Mouse (Mus musculus) left cerebral cortex, adult 18-20 months (tissue): ENCODE data around the gene Gm5089. TPM values are rescaled to one million over a fixed set of nuclear protein-coding genes. Genes with fewer than 3 reads are reported as not detected.
"Not testable (repeated sequence)": the region's sequence is repeated elsewhere in the genome, so short reads cannot be mapped to it uniquely, and the experiment has no call there.

Experiments used
- DNase-seq, 2 experiments: peaks; one replicate each; pipeline ENCODE4 v3.0.0; 2021 to 2022; ENCODE audit warnings: low spot score in 2 of 2, mixed read lengths in 1 of 2
- total RNA-seq, 2 experiments: library from RNA; stranded (reverse); gene quantifications; 2 replicates each; pipeline ENCODE4 v1.2.3; 2021

Gm5089 gene
- total RNA-seq, 2 experiments from 2014 or later = 0.28 to 0.35 TPM

DNA sequence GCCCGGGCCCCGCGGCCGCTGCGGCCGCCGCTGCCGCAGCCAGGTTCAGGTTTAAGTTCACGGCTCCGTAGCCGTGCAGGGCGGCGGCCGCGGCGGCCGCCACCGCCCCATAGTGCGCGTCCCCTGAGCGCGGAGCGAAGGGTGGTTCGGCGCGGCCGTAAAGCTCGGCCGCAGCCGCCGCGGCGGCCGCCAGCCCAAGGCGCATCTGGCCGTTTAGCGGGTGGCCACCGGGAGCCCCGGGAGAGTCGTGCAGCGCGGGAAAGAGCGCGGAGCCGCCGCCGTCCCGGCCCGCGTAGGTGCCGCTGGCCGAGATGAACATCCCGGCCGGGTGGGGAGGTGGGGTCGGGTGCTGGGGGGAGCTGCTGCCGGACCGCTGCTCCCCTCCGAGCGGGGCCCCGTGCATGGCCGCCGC lies 13.4 kb upstream of the Gm5089 start:
- no peak for DNase-seq

DNA sequence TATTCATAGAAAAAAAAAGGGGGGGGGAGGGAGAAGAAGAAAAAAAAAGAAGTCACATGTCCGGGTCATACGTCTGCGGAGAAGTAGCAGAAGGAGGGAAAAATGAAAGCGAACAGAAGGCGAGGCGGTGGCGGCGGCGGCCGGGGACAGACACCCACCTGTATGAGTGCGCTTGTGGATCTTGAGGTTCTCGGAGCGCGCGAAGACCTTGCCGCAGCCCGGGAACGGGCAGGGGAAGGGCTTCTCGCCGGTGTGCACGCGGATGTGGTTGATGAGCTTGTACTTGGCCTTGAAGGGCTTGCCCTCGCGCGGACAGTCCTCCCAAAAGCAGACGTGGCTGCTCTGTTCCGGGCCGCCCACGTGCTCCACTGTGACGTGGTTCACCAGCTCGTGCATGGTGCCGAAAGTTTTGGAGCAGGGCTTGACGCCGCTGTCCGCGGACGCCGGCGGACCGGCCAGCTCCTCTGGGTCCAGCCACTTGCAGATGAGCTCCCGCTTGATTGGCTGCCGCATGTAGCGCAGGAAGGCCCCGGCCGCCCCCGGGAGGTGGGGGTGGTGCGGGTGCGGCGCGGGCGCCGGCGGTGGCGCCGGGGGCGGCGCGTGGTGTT lies 12.9 kb upstream of the Gm5089 start:
- not testable (repeated sequence) for DNase-seq

DNA sequence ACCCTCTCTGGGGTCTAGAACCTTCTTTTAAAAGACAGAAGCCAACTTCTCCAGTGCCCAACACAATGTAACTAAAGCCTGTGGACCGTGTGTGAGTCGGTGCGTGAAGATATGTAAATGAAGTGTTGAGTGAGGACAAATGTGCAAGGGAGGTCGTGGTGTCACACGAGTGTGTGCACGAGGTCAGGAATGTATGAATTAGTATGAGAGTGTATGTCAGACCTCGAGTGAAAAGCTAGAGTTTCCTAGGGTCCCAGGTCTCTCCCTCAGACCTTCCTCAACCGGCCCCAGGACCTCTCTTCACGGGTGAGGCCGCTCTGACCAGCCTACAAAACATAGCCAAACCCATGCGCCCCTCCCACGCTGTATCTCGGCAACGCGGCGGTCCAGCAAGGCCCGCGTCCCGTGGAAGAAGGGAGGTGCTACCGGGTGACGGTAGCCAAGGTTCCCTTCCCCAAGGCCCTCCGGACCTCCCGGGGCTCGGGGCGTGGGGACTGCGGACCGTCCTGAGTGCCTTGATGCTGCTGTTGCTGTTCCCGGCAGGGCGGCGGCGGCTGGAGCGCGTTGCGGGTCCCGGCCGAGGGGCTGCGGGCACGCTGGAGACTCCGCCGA lies 12.3 kb upstream of the Gm5089 start:
- no peak for DNase-seq

DNA sequence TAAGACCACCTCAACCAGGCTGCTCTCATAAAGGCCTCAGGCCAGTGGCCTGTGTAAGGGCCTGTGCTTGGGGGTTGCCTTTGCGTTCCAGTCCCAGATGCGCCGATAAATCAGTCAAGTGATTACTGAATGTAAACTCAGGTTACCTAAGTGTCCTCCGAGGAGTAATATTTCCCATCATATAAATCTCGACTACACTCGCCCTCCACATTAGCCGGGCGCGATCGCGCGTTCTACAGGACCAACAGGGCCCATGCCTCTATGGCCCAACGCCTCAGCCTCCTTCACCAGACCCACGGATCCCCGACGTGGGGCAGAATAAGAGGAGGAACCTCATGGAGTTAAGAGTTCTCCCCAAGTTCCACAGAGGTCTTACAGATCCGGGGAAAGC lies 11.8 kb upstream of the Gm5089 start:
- DNase-seq = no peak

GRCm38 (mm10) chr14:122461966-122462365 lies 11.1 kb upstream of the Gm5089 start:
- no peak for DNase-seq

DNA sequence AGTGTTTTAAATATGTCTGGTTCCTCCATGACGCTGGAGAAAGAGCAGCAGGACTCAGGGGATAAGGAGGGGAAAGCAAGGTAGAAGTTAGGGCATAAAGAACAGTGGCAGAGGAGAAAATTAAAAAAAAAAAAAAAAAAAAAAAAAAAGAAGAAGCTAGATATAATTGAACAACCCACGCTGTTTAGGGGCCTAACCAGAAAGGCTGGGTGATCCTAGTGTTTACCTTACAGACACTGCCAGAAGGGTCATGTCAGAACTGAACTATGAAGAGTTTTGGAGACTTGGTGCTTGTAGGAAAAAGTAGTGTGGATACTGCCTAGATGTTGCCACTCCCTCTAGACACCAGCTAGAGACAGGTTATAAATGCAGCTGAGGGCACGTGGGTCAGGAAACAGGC lies 10.6 kb upstream of the Gm5089 start:
- DNase-seq = no peak

DNA sequence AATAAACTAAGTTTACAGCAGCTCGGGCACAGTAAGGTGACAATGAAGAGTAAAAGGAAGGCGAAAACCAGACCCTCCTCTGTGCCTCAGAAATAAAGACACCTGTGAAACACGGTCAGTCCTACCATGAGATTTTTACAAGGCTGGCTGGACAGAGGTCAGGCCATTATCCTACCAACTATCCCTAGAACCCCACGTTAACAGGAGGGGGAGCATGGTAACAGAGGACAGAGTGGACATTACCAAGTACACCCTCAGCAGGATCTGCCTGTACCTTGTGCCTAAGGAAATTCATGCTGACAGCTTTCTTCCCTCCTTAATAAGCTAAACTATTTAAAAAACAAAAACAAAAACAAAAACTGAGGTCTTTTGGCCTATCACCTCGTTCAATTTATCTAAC lies 9.3 kb upstream of the Gm5089 start:
- no peak for DNase-seq

- DNase-seq = no peak
Observed at GRCm38 (mm10) chr14:122459776-122460175, 8.9 kb upstream of the Gm5089 start.

- not testable (repeated sequence) for DNase-seq
Observed at GRCm38 (mm10) chr14:122459332-122459731, 8.4 kb upstream of the Gm5089 start.

DNA sequence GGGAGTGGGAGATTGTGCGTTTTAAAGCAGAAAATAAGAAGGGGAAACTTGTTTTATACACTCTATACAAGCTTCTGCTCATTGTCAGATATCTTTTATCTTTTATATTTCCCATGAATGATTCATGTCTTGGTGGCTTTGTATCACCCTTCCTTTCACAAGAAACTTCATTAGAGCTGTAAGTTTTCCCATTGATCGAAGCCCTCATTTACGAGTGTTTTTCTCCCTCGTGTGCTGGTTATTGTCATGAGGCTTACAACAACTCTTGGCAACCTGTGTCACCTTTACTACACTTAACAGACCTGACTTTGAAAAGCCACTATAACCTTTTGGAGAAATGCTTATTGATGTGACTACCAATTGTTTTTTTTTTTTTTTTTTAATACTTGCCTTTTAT lies 4.6 kb upstream of the Gm5089 start:
- no peak for DNase-seq

GRCm38 (mm10) chr14:122454901-122455561 lies 4.1 kb upstream of the Gm5089 start:
- no peak for DNase-seq

- no peak for DNase-seq
Observed at GRCm38 (mm10) chr14:122453996-122454738, 3.3 kb upstream of the Gm5089 start.

DNA sequence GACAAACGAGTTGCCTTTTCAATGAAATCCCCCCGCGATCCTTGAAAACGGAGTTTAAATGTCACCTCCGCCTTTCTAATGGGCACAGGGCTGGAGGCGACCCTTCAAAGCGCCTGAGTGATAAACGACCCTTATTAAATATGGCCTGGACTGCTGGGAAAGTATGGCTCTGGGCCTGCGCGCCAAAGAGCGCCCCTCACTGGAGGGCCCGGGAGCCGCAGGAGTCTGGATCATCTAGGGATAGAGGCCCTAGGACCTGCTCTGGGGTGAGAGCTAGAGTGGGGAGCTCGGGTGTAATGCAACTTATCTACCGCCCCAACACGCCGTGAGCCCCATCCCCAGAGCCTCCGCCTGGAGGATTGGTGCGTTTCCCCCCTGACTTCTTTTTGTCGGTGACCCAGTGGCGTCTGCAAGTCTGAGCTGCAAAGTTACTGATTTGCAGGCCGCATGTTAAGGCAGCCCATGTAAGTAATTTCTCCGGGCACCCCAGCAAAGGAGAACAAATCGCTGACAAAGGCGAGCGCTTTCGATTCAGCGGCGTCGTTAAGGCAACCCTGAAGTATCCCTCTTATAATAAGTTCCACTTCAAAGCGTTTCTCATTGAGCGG lies 2.6 kb upstream of the Gm5089 start:
- DNase-seq = no peak

DNA sequence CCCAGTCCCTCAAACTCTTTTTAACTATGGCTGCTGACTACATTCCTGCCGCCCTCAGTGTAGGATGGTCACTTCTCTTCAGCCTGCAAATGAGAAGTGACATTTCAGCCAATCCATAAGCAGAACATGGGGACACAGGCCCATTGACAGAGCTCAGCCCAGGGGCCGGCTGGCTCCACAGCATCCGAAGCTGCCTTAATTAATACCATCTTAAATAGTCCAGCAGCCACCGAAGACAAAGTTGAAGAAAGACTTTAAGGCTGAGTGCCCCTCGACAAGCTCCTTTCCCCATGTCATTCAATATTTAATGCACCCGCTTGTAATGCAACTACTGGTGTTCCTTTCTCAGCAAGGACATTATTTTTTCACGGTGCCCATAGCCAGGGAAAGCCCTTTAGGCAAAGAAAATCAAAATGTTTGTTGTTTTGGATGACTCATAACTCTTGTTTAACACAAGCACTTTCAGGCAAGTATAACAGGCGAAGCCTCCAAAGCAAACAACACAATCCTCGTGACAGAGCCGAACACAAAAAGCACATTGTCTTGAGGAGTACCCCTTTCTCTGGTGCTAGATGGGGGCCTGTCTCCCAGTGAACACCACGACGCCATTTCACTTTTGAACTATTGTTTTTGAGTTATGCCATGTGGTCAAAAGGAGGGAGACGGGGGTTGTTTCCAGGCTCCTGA lies 1.9 kb upstream of the Gm5089 start:
- no peak for DNase-seq

DNA sequence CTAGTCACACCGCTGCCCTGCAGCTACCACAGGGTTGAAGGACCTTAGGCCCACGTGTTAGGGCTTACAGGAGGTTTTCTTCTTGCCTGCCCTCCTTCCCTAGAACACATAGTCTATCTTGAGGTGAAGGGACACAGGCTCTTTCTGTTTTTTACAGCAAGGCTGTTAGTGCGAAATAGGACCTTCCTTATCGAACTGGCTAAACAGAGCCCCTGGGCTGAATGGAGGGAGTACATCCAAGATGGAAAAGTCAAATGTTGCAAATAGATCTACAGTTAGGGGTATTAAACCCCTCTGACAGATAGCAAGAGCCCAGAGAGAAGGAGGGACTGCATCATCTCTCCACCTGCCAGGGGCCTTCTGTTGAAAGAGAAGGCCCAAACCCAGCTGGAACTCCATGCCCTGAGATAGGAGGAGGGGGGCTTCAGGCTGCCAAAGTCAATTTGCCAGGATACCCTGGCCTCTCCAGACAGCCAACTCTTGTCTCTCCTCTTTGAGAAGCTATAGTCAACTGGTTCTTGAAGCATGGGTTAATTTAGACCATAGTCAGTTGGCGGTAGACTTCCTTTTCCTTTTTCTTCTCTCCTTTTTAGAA lies 733 bp upstream of the Gm5089 start:
- no peak for DNase-seq

DNA sequence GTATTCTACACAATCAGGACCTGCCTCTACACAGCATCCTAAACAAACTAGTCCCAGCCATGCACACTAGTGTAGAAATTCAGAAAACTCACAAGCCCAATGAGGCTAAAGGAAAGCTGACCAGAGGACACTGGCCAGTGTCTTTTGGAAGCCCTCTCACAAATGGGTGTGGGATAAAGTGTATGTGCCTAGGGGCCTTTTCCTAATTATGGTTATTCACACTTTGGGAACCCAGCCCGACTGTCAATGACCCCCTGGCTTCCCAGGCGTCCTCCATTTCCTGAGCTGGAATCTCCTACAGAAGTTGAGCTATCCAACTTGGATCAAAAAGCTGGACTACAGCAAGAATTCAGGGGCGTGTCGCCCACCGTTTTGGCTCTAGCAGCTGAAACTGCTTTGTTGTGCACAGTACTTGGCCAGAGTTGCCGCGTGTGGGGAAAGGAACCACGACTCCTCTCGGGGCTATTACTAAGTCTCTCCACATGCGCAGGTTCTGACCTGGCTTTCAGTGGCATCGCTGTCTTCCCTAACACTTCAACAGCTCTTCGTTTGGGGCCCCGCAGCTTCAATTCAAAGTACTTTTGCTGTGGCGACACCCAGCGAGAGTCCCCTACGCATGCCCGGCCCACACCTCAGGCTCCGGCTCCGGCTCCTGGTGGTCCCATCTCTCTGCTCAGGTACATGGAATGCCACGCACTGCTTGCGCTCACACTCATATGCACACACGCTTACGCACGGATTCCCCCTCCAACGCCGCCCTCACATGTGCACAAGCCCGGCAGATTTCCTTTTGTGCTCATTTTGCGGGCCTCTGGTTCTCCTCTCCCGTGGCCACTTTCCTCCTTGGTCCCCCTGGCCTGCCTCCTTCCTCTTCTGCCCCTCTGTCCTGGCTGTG lies 1.1 kb downstream of the Gm5089 start:
- no peak for DNase-seq

GRCm38 (mm10) chr14:122436850-122437249 lies 14.1 kb downstream of the Gm5089 start:
- DNase-seq = no peak

- DNase-seq = no peak
Observed at GRCm38 (mm10) chr14:122434039-122434438, 16.9 kb downstream of the Gm5089 start.

DNA sequence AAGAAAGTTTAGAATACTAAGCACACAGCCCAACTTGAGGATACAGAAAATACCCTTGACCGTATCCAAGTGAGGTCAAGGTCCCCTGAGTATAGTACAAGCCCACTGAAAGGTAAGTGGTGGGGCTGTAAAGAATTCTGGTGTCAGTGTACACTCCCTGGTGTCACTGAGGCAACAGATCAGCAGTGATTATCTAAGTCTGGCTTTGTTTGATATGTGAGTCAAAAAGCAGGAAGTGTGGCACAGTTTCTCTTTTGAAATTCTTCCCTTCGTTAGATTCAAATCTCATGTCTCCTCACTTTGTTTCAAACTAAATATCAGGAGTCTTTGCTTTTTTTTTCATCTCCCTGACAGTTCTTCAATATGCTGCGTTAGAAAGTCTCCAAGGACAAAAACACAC lies 18.4 kb downstream of the Gm5089 start:
- DNase-seq = no peak

GRCm38 (mm10) chr14:122427654-122428053 lies 23.3 kb downstream of the Gm5089 start:
- no peak for DNase-seq
